Mouse (Mus musculus): Measurements from ENCODE around the gene Mrps36. TPM values are rescaled to one million over a fixed set of nuclear protein-coding genes. Genes with fewer than 3 reads are reported as not detected.

The Mrps36 gene
- polyA plus RNA-seq, 1 experiment from 2014 or later: 139 TPM

DNA sequence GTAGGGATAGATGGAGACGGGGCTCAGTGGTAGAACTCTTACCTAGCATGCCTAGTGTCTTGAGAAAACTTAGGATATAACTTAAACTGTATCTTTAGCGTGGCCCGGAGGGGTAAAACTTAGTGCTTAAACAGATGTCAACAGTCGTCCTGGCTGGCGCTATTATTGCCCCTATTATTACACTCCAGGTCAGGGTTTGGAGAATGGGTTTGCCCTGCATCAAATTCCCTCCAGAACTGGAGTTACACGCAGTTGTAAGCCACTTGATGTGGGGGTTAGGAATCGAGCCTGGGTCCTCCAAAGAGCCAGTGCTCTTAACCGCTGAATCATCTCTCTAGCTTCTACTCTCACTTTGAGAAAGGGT lies 31.6 kb upstream of the Mrps36 start:
- no peak; the same call in 1 of the 2 replicates for ATAC-seq (ENCODE audit: low FRiP score)
- no peak for DNase-seq (ENCODE audit: low spot score)
- Histone ChIP-seq H3K9me3 (ENCODE audit: control insufficient read depth, low read length) (no peaks in the 10 kb centered on the region), H3K27me3 (ENCODE audit: control insufficient read depth, insufficient read depth, low read length) (no peaks in the 10 kb centered on the region), H3K4me2 (replicated peaks; ENCODE audit: low read depth, low read length) (peak overlapping the region; percentile 79), H3K4me1 (replicated peaks; ENCODE audit: control insufficient read depth, insufficient read depth, low read length) (no peaks in the 10 kb centered on the region), H3K27ac (ENCODE audit: low read depth, low read length) (peak overlapping the region; percentile 19; the same call in 1 of the 2 replicates), H3K4me3 (ENCODE audit: low read depth, low read length) (peak overlapping the region; percentile 88), H3K36me3 (ENCODE audit: control insufficient read depth, insufficient read depth, low read length) (no peaks in the 10 kb centered on the region), H3K9ac (ENCODE audit: low read depth, low read length) (peak overlapping the region; percentile 73; the same call in 1 of the 2 replicates)
- 20% methylated on average over 8 of the region's 8 CpGs for WGBS

- H3K27me3 ChIP-seq (ENCODE audit: control insufficient read depth, insufficient read depth, low read length): no peaks in the 10 kb centered on the region
- ATAC-seq (ENCODE audit: low FRiP score): peak; percentile 95
- H3K4me3 ChIP-seq (ENCODE audit: low read depth, low read length): peak within 1 kb of the TSS; percentile 88
- H3K36me3 ChIP-seq (ENCODE audit: control insufficient read depth, insufficient read depth, low read length): no peaks in the 10 kb centered on the region; the same call in 1 of the 2 replicates
- peak; percentile 95 for DNase-seq (ENCODE audit: low spot score)
- peak within 1 kb of the TSS; percentile 73 for H3K9ac ChIP-seq (ENCODE audit: low read depth, low read length)
- under 1% methylated on average over 46 of the region's 46 CpGs for WGBS
- peak within 1 kb of the TSS; percentile 19; the same call in 1 of the 2 replicates for H3K27ac ChIP-seq (ENCODE audit: low read depth, low read length)
- H3K4me1 ChIP-seq (replicated peaks; ENCODE audit: control insufficient read depth, insufficient read depth, low read length): no peaks in the 10 kb centered on the region
- no peaks in the 10 kb centered on the region for H3K9me3 ChIP-seq (ENCODE audit: control insufficient read depth, low read length)
- H3K4me2 ChIP-seq (replicated peaks; ENCODE audit: low read depth, low read length): peak within 1 kb of the TSS; percentile 79
Observed at GRCm38 (mm10) chr13:100775252-100776055, 31.0 kb upstream of the Mrps36 start, which contains the start of gene Cenph. TSS of gene Cenph (minus strand) at chr13:100775899.

DNA sequence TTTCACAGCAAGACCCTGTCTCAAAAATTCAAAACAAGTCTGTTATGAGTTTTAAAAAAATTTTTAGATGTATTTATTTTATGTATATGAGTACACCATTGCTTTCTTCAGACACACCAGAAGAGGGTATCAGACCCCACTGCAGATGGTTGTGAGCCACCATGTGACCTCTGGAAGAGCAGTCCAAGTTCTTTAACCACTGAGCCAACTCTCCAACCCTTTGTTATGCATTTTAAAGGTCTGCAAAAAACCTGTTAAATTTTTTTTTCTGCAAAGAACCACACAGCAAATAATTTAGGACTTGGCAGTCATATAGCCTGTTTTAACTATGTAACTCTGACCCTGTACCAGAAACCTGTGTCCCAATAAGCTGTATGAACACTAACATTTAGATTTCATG lies 30.2 kb upstream of the Mrps36 start:
- ATAC-seq (ENCODE audit: low FRiP score): no peak
- no peak for DNase-seq (ENCODE audit: low spot score)
- Histone ChIP-seq H3K4me3 (ENCODE audit: low read depth, low read length) (peak overlapping the region; percentile 88), H3K36me3 (ENCODE audit: control insufficient read depth, insufficient read depth, low read length) (peaks cover 2% of the 10 kb centered on the region; the same call in 1 of the 2 replicates), H3K4me1 (replicated peaks; ENCODE audit: control insufficient read depth, insufficient read depth, low read length) (no peaks in the 10 kb centered on the region), H3K9ac (ENCODE audit: low read depth, low read length) (peak overlapping the region; percentile 73), H3K4me2 (replicated peaks; ENCODE audit: low read depth, low read length) (peak overlapping the region; percentile 79), H3K27ac (ENCODE audit: low read depth, low read length) (no peak overlapping the region), H3K9me3 (ENCODE audit: control insufficient read depth, low read length) (no peaks in the 10 kb centered on the region), H3K27me3 (ENCODE audit: control insufficient read depth, insufficient read depth, low read length) (no peaks in the 10 kb centered on the region)

- Histone ChIP-seq H3K27ac (ENCODE audit: low read depth, low read length) (no peak overlapping the region), H3K9me3 (ENCODE audit: control insufficient read depth, low read length) (no peaks in the 10 kb centered on the region), H3K4me2 (replicated peaks; ENCODE audit: low read depth, low read length) (no peak overlapping the region), H3K27me3 (ENCODE audit: control insufficient read depth, insufficient read depth, low read length) (no peaks in the 10 kb centered on the region), H3K4me3 (ENCODE audit: low read depth, low read length) (no peak overlapping the region), H3K9ac (ENCODE audit: low read depth, low read length) (no peak overlapping the region), H3K4me1 (replicated peaks; ENCODE audit: control insufficient read depth, insufficient read depth, low read length) (no peaks in the 10 kb centered on the region), H3K36me3 (ENCODE audit: control insufficient read depth, insufficient read depth, low read length) (no peaks in the 10 kb centered on the region)
- ATAC-seq (ENCODE audit: low FRiP score) (no peak), DNase-seq (ENCODE audit: low spot score) (no peak)
- 89% methylated on average over 2 of the region's 2 CpGs for WGBS
Observed at GRCm38 (mm10) chr13:100755329-100755728, 10.9 kb upstream of the Mrps36 start.

- H3K36me3 ChIP-seq (ENCODE audit: control insufficient read depth, insufficient read depth, low read length): no peaks in the 10 kb centered on the region
- WGBS: 65% methylated on average over 4 of the region's 4 CpGs
- H3K27ac ChIP-seq (ENCODE audit: low read depth, low read length): no peak overlapping the region
- no peak overlapping the region for H3K9ac ChIP-seq (ENCODE audit: low read depth, low read length)
- no peak overlapping the region for H3K4me3 ChIP-seq (ENCODE audit: low read depth, low read length)
- no peak for ATAC-seq (ENCODE audit: low FRiP score)
- no peaks in the 10 kb centered on the region for H3K9me3 ChIP-seq (ENCODE audit: control insufficient read depth, low read length)
- no peak overlapping the region for H3K4me2 ChIP-seq (replicated peaks; ENCODE audit: low read depth, low read length)
- H3K27me3 ChIP-seq (ENCODE audit: control insufficient read depth, insufficient read depth, low read length): no peaks in the 10 kb centered on the region
- no peak for DNase-seq (ENCODE audit: low spot score)
- H3K4me1 ChIP-seq (replicated peaks; ENCODE audit: control insufficient read depth, insufficient read depth, low read length): no peaks in the 10 kb centered on the region
Observed at GRCm38 (mm10) chr13:100754186-100754585, 9.7 kb upstream of the Mrps36 start.

GRCm38 (mm10) chr13:100753011-100753410 lies 8.6 kb upstream of the Mrps36 start:
- H3K27me3 ChIP-seq (ENCODE audit: control insufficient read depth, insufficient read depth, low read length): no peaks in the 10 kb centered on the region
- H3K9ac ChIP-seq (ENCODE audit: low read depth, low read length): no peak overlapping the region
- ATAC-seq (ENCODE audit: low FRiP score) (no peak), DNase-seq (ENCODE audit: low spot score) (no peak)
- H3K36me3 ChIP-seq (ENCODE audit: control insufficient read depth, insufficient read depth, low read length): no peaks in the 10 kb centered on the region
- no peak overlapping the region for H3K4me2 ChIP-seq (replicated peaks; ENCODE audit: low read depth, low read length)
- no peak overlapping the region for H3K27ac ChIP-seq (ENCODE audit: low read depth, low read length)
- no peaks in the 10 kb centered on the region for H3K4me1 ChIP-seq (replicated peaks; ENCODE audit: control insufficient read depth, insufficient read depth, low read length)
- 93% methylated on average over 6 of the region's 6 CpGs for WGBS
- no peaks in the 10 kb centered on the region for H3K9me3 ChIP-seq (ENCODE audit: control insufficient read depth, low read length)
- no peak overlapping the region for H3K4me3 ChIP-seq (ENCODE audit: low read depth, low read length)

GRCm38 (mm10) chr13:100752529-100752928 lies 8.1 kb upstream of the Mrps36 start:
- H3K27me3 ChIP-seq (ENCODE audit: control insufficient read depth, insufficient read depth, low read length): no peaks in the 10 kb centered on the region
- H3K9me3 ChIP-seq (ENCODE audit: control insufficient read depth, low read length): no peaks in the 10 kb centered on the region
- H3K36me3 ChIP-seq (ENCODE audit: control insufficient read depth, insufficient read depth, low read length): no peaks in the 10 kb centered on the region
- 88% methylated on average over 8 of the region's 8 CpGs for WGBS
- no peak overlapping the region for H3K9ac ChIP-seq (ENCODE audit: low read depth, low read length)
- no peak overlapping the region for H3K4me3 ChIP-seq (ENCODE audit: low read depth, low read length)
- ATAC-seq (ENCODE audit: low FRiP score) (no peak), DNase-seq (ENCODE audit: low spot score) (no peak)
- no peaks in the 10 kb centered on the region for H3K4me1 ChIP-seq (replicated peaks; ENCODE audit: control insufficient read depth, insufficient read depth, low read length)
- H3K4me2 ChIP-seq (replicated peaks; ENCODE audit: low read depth, low read length): no peak overlapping the region
- H3K27ac ChIP-seq (ENCODE audit: low read depth, low read length): no peak overlapping the region

DNA sequence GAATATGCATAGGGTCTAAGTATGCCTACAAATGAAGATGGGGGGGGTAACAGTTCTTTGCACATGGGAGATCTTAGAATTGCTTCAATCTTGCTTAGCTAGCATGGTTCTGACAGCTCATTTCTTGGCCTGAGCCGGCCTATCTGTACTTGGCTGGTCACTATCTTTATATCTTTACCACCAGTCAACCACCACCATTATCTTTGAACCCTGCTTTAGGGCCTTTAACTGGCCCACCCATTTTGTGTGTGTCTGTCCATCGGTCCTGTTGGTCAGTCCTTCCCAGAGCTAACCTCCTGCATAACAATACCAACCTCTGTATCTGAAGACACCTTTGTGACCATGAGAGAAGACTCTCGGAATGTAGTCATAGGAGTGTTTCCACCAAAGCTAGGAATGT lies 6.9 kb upstream of the Mrps36 start:
- Histone ChIP-seq H3K9me3 (ENCODE audit: control insufficient read depth, low read length) (no peaks in the 10 kb centered on the region), H3K27me3 (ENCODE audit: control insufficient read depth, insufficient read depth, low read length) (no peaks in the 10 kb centered on the region), H3K36me3 (ENCODE audit: control insufficient read depth, insufficient read depth, low read length) (no peaks in the 10 kb centered on the region), H3K4me1 (replicated peaks; ENCODE audit: control insufficient read depth, insufficient read depth, low read length) (no peaks in the 10 kb centered on the region), H3K27ac (ENCODE audit: low read depth, low read length) (no peak overlapping the region), H3K4me3 (ENCODE audit: low read depth, low read length) (no peak overlapping the region), H3K9ac (ENCODE audit: low read depth, low read length) (no peak overlapping the region), H3K4me2 (replicated peaks; ENCODE audit: low read depth, low read length) (no peak overlapping the region)
- DNase-seq (ENCODE audit: low spot score) (no peak), ATAC-seq (ENCODE audit: low FRiP score) (no peak)
- 87% methylated on average over 3 of the region's 3 CpGs for WGBS

DNA sequence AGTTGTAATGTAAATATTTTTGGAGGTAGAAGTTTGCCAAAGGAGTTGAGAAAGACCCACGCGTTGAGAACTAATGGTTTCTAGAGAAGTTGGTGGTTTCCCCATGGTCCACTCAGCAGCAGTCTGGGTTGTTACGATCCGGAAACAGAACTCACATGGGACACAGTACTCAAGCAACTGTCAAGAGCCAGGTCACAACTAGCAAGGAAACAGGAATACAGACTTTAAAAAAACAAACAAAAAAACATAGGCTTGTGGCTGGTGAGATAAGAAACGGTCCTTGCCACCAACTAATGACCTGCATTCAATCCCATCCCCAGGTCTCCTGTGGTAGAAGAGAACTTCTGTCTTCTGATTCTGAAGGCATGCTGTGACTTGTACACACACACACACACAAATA lies 6.3 kb upstream of the Mrps36 start:
- Histone ChIP-seq H3K4me3 (ENCODE audit: low read depth, low read length) (no peak overlapping the region), H3K27ac (ENCODE audit: low read depth, low read length) (no peak overlapping the region), H3K4me2 (replicated peaks; ENCODE audit: low read depth, low read length) (no peak overlapping the region), H3K9ac (ENCODE audit: low read depth, low read length) (no peak overlapping the region), H3K4me1 (replicated peaks; ENCODE audit: control insufficient read depth, insufficient read depth, low read length) (no peaks in the 10 kb centered on the region), H3K36me3 (ENCODE audit: control insufficient read depth, insufficient read depth, low read length) (no peaks in the 10 kb centered on the region), H3K27me3 (ENCODE audit: control insufficient read depth, insufficient read depth, low read length) (no peaks in the 10 kb centered on the region), H3K9me3 (ENCODE audit: control insufficient read depth, low read length) (no peaks in the 10 kb centered on the region)
- 89% methylated on average over 5 of the region's 5 CpGs for WGBS
- no peak for DNase-seq (ENCODE audit: low spot score)
- no peak for ATAC-seq (ENCODE audit: low FRiP score)
